Mouse (Mus musculus) CD4-positive helper T cell, adult 2 months (primary cell): ENCODE measurements around the gene BC028528.
A peak's percentile ranks its signal among the peaks of the same experiment; 100 is the strongest.
"Not testable (repeated sequence)": the region's sequence is repeated elsewhere in the genome, so short reads cannot be mapped to it uniquely, and the experiment has no call there.

Source experiments
- DNase-seq: peaks from one replicate; pipeline ENCODE4 v3.0.0-alpha.2; 2012; ENCODE audit warnings: low read depth, missing footprints, low spot score

Gene BC028528

GRCm38 (mm10) chr3:95879063-95879462, 12.7 kb downstream of the BC028528 start:
- DNase-seq: no peak

DNA sequence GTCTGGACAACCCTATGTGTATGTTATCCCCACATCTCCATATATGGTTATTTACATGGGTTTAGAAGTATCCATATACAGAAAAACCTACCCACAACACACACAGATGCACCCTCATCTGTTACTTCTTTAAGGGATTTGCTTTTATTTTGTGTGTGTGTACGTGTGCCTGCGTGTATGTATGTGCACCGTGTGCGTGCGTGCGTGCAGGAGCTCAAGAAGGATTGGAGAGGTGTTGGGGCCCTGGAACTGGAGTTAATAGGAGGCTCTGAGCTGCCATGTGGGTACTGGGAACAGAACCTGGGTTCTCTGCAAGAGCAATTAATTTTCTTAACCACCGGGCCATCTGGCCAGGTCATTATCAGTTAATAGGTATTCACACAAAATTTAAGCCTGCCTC, 19.8 kb downstream of the BC028528 start:
- no peak for DNase-seq

DNA sequence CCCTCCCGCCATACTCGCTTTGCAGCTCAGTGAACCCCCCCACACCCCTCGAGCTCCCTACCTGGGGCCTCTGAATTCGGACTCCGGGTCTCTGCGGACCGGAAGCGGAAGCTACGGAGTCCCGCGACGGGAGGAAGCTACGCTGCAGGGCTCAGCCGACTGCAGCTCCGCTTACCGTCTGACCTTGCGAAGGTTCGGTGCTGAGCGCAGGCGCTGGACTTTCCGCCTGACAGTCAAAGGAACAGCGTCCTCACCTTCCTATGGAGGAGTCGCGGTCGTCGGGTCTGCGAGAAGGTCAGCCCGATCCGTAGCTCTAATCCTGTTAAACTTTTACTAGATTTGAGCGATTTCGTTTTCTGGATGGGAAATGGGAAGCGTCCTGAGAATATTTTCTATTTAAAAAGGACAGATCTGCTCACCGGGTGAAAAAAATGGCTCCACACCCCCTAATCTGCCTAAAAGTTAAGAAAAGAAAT, 20.4 kb downstream of the BC028528 start, which contains the start of gene Mrps21:
Gene Mrps21 (minus strand): TSS at position 128 of the 476 bp plus-strand sequence.
- peak; percentile 86 for DNase-seq

GRCm38 (mm10) chr3:95870976-95871375, 20.8 kb downstream of the BC028528 start:
- no peak for DNase-seq

DNA sequence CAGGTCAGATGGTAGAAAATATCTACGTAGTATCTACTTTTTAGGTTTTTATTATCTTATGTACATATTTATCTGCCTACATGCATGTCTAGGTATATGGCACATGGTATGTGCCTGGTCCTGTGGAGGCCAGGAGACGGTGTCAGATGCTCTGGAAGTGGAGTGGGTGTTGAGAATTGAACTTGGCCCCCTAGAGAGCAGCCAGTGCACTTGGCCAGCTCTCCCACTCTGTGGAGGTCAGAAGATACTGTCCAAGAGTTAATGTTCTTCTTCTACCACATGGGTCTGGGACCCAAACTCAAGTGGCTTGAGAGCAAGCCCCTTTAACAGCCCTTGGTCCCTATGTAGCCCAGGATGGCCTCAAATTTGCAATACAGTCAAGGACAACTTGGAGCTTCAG, 24.4 kb downstream of the BC028528 start:
- no peak for DNase-seq

DNA sequence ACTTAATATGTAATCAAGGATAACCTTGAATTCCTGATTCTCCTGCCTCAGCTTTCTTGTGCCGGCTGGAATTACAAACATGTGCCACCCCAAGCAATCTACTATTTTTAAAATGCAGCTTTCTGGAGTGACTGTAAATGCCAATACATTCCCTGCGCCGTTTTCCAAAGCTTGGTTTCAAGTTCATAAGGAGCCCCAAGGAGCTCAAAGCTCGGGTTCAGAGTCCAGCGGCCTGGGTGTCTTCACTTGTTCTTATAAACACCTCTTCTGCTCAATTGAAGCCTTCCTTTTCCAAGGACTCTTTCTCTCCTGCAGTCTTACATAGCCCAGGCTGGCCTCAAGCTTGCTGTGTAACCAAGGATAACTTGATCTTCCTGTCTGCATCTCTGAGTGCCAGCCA, 25.7 kb downstream of the BC028528 start:
- no peak for DNase-seq

- no peak for DNase-seq
These were observed 26.2 kb downstream of the BC028528 start for GRCm38 (mm10) chr3:95865571-95865970.

DNA sequence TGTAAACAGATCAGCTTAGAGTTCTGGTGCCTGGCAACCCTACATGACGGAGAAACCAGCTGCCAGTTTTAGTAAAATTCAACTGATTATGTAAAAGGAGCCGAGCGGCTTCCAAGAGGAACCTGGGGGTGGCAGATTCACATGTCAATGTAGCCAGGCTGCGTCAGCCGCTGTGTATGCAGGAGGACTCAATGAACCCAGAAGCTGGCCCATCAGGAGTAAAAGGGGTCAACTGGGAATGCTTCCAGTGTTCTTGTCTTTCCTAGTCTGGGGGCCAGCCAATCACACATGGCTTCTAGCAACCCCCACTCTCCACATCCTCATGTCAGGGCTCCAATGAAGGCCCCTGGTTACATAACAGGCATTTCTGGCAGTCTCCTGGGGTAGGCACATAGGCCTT, 26.8 kb downstream of the BC028528 start:
- DNase-seq: no peak

DNA sequence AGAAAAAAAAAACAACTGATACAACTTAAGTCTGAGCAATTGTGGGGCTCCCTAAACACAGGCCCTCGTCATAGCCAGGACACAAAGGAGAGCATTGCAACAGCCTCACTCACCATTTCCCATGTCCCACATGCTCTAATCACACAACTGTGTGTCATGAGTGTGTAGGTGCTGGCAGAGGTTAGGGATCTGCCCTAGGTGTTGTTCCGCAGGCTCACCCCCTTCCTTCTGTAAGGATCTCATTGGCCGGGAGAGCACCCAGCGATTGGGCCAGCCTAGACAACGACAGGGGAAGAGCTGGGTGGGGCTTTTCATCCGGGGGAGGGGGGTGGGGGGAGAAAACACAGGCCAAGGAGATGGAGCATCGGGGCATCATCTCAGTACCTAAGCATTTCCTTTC, 28.2 kb downstream of the BC028528 start:
- DNase-seq: no peak

DNA sequence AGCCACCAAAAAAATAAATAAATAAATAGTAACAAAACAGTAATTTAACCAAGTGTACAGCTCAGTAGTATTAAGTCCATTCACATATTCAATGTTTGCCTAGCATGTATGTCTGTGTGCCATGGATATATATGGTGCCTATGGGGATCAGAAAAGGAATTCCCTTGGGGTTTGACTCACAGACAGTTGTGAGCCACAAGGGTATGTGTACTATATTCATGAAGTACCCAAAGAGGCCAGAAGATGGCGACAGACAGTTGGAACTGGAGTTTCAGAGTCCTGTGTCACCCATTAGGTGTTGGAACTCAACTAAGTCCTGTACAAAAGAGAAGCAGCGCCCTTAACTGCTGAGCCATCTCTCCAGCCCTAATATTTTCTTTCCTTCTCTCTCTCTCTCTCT, 30.0 kb downstream of the BC028528 start:
- DNase-seq: peak; percentile 83

DNA sequence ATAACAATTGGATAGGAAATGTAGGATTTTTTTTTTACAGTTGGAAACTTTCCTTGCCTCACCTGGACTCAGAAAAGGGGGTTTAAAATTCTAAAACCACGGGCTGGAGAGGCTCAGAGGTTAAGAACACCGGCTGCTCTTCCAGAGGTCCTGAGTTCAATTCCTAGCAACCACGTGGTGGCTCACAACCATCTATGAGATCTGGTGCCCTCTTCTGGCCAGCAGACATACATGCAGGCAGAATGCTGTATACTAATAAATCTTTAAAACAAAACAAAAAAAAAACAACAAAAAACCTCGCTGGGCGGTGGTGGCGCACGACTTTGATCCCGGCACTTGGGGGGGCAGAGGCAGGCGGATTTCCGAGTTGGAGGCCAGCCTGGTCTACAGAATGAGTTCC, 30.6 kb downstream of the BC028528 start:
- peak; percentile 47 for DNase-seq

- peak; percentile 21 for DNase-seq
These were observed 31.5 kb downstream of the BC028528 start for GRCm38 (mm10) chr3:95860323-95860722.

GRCm38 (mm10) chr3:95858278-95858677, 33.5 kb downstream of the BC028528 start:
- DNase-seq: not testable (repeated sequence)

- not testable (repeated sequence) for DNase-seq
These were observed 34.8 kb downstream of the BC028528 start for GRCm38 (mm10) chr3:95857050-95857449.

- no peak for DNase-seq
These were observed 35.7 kb downstream of the BC028528 start for GRCm38 (mm10) chr3:95856115-95856514.

DNA sequence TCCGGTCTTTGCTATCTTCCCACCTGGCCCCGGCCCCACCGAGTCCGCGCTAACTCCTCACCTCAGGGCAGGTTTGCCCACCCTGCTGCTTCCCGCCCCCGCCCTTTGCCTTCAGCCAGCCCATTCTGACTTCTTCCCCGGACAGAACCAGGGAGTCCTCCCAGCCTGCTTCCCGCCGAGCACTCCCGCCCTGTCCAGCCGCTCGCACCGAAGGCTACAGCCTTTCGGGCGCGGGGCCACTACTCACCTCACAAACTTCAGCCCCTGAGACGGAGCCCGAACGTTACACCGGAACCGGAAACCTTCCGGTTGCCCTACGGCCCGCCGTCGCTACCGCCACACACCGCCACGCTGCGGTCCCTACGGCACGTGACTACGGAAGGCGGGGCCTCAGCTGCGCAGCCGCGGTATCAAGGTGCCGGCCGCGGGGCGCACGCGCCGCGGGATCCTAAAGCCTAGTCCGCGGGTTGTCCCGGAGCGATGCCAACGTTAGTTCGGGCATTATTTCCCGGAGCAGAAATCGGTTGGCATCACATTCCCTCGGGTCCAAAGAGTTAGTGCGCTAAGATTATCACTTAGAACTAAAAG, 36.2 kb downstream of the BC028528 start, which contains the start of gene Prpf3:
Gene Prpf3 (minus strand): TSS at position 384 of the 588 bp plus-strand sequence.
- peak; percentile 94 for DNase-seq

GRCm38 (mm10) chr3:95851317-95851716, 40.5 kb downstream of the BC028528 start:
- DNase-seq: no peak

GRCm38 (mm10) chr3:95850611-95851010, 41.2 kb downstream of the BC028528 start:
- DNase-seq: no peak

- DNase-seq: no peak
These were observed 49.1 kb downstream of the BC028528 start for GRCm38 (mm10) chr3:95842503-95843214.

DNA sequence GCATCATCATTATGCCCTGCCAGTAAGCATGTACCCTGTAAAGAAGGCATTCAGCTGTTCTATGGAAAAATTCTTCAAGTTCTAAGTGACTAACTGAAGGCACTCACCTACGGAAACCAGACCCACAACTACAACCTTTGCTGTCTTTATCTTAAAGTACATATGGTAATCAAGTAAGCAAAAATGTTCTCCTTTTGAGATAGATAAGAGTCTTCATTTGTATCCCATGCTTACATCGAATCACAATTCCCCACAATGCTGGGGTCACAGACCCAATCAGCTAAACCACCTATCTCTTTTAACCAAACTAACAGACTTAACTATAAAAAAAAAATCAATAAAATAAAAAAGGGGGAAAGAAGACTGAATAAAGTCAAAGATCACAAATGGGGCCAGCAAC, 52.6 kb downstream of the BC028528 start:
- DNase-seq: no peak
